Mouse (Mus musculus) natural killer cell, adult 2 months (primary cell): ENCODE data around the gene Efna5.
A peak's percentile ranks its signal among the peaks of the same experiment; 100 is the strongest.

Experiments
- DNase-seq, 2 experiments: peaks; one replicate each; pipeline ENCODE4 v3.0.0; 2022; ENCODE audit warnings: low spot score in 2 of 2

Efna5 gene

DNA sequence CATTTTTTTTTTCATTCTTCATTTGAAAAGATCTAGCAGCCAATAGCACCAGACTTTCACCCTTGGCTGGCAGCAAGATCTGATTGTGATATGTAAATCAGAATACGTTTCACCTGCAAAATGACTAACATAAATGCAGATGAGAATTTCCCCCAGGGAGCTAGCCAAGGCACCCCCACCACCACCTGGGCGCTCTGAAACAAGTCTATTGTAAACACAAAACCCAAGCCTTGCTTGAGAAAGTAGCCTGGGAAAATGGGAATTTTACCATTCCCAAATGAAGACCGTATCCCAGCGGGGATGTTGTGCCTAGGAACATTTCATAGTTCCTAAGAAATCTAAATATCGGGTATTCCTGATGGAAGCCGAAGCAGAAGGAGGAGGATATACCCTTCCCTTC lies 92.3 kb downstream of the Efna5 start:
- no peak for DNase-seq

GRCm38 (mm10) chr17:62787855-62788254 lies 93.3 kb downstream of the Efna5 start:
- DNase-seq = no peak

GRCm38 (mm10) chr17:62786602-62786907 lies 94.6 kb downstream of the Efna5 start:
- no peak for DNase-seq

DNA sequence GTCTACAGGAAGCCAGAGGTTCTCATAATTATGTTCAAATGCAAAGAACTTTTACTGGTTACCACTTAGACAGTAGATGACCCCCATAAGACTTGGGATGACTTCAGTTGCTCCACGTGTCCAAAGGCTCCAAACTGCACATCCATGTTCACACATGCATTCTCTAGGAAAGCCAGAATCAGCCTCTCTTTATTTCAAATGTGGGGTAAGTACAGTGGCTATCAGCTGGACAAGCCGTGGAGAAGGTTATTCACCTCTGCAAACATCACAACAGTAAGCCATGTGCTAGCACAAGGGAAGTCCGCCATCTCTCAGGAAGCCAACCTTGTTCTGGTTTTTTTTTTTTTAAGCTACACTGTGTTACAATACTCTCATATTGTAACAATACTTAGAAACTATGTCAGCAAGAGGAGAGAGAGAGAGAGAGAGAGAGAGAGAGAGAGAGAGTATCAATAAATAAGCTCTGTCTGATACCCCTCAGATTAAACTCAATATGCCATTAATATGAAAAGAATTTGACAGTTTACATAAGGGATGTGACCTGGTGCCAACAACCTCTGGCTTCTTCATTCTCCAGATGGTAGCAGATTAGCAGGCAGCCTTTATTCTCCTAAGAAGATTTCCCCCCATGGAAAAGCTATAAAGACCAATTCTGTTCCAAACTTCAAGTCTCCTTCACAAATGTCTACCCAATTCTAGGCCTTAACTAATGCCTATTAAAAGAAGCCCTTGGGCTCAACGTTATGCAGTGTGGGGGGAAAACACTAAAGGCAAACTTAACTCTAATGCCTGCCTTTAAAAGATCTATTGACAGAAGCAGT lies 95.1 kb downstream of the Efna5 start:
- DNase-seq = no peak

- no peak for DNase-seq
Observed at GRCm38 (mm10) chr17:62784274-62785171, 96.6 kb downstream of the Efna5 start.

- DNase-seq = peak; percentile 7 to 52
Observed at GRCm38 (mm10) chr17:62783524-62784273, 97.4 kb downstream of the Efna5 start.

- no peak for DNase-seq
Observed at GRCm38 (mm10) chr17:62782826-62783404, 98.2 kb downstream of the Efna5 start.

GRCm38 (mm10) chr17:62781120-62781519 lies 100.0 kb downstream of the Efna5 start:
- DNase-seq = peak in 1 of 2 experiments; percentile 6

- no peak for DNase-seq
Observed at GRCm38 (mm10) chr17:62777858-62778564, 103.1 kb downstream of the Efna5 start.

- no peak for DNase-seq
Observed at GRCm38 (mm10) chr17:62776710-62777109, 104.4 kb downstream of the Efna5 start.

DNA sequence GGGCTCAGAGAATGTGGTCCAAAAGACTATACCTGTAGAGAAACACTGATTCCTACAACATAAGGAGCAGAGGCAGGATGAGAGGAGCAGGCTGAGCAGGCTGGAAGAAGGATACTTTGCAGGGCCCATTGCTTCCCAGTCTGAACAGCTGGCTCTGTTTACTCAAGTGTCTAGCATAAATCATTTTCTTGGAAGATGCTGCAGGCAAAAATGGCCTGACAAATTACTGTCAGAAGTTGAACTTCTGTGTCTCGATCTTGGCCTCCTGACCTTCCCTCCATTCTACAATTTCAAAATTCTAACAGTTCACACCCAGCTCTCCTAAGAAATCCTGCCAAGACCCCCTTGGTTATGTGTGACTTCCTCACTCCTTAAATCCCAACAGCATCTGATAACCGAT lies 105.1 kb downstream of the Efna5 start:
- DNase-seq = no peak

DNA sequence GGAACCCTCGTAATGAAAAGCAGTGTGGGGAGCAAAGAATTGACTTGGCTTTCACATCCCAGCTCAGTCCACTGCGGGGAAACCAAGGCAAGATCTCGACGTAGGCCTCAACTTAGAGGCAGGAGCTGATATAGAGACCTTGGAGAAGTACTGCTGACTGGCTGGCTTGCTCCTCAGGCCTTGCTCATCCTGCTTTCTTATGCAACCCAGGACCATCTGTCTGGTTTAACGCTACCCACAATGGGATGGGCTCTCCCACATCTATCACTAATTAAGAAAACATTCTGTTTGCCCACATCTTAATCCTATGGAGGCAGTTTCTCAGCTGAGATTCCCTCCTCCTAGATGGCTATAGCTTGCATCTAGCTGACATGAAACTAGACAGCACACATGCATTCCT lies 105.7 kb downstream of the Efna5 start:
- no peak for DNase-seq

DNA sequence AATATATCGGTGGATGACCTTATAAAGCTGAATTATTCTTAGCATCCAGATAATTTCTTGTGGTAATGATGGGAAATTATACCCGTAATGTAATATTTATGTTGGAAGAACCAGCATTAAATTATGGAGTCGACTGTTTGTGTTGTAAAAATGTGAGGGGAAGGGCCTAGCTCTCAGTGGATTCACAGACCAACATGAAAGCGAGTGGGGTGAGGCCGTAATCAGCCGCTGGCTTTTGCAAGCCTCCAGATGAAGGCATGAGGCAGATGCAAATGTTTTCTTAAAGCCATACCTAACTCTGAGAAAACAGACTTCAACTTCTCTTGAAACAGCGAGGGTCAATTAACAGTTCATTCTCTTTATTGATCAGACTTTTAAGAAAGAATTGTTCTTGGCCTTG lies 106.4 kb downstream of the Efna5 start:
- no peak for DNase-seq

DNA sequence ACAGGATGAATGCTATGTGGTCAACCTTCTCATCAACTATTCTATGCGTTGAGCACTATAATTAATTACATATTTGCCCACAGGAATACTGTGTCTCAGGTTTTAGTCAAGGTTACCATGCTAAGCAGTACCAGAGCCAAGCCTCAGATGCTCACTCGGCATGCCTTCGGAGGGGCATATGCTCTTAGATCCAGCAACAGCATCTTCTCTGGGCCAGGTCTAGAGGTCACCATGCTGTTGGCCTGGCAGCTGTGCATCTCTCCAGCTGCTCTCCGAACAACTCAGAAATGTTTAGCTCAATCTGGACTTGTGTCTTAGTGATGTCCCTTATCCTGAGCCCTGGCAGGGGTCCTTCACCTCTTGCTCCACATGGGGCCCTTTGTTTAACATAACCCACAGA lies 114.4 kb downstream of the Efna5 start:
- no peak for DNase-seq

- no peak for DNase-seq
Observed at GRCm38 (mm10) chr17:62765165-62765564, 116.0 kb downstream of the Efna5 start.

DNA sequence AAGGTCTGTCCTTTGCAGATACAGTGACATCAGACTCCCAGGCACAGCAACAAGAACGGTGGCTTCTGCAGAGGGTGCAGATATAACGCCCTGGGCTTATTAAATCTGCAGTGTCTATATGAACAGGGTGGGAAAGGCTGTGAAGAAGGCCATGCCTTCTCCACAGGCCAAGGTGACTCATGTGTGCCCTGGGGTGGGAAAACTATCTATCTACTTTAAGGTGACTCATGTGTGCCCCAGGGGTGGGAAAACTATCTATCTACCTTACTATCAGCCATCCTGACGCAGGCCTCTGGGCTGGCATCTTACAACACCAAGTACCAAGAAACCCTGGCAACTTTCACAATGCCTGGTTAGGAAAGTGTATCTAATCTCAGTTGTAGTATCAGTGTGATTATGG lies 124.2 kb downstream of the Efna5 start:
- DNase-seq = no peak

DNA sequence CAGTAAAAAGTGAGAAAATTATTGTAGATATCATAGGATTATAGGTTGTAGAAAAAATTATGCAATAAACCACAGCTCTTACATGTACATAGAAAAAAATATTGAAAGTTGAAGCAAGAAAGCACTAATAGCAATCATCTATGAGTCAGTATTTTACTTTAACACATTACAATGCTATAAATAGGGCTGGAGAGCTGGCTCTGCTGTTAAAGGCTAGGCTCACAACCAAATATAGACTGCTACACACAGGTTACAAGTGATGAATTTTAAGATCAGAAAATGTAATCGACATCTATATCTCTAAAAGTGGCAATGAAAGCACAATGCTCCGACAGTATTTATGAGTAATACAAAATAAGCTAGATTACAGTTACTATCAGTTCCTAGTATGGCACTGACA lies 125.5 kb downstream of the Efna5 start:
- DNase-seq = no peak

DNA sequence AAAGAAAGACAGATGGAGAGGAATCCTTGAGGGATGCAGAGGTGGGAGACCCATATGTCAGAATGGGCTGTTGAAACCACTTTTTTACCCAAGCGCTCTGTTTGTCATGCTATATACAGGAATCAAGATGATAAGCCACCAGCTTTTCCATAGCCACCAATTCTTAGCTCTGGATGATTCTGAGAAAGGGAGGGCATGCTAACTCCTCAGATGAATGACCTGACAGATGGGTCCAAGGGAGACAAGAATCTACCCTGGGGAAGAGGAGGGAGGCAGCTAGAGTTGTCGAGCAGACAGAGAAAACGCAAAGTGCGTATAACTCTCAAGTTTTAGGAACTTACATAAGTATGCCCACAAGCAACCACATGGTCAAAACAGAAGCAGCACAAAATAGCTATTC lies 126.5 kb downstream of the Efna5 start:
- no peak for DNase-seq

- no peak for DNase-seq
Observed at GRCm38 (mm10) chr17:62752381-62752889, 128.7 kb downstream of the Efna5 start.

DNA sequence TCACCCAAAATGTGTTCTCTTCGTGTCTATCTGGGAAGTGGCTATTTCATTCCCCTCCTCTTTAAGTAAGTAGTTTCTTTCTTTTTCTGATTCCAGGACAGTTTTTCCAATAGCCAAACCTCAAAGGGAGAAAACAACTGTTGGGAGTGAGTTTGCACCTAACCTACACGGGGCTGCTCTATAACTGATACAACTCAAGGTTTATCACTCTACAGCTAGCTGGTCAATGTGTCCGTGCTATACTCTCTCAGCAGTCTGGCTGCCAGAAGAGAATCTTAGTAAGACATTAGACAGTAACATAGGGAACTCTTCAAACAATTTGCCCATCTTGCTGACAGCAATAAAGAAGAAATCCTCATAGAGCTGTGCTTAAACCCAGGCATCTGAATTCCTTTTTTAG lies 130.5 kb downstream of the Efna5 start:
- no peak for DNase-seq
